Mouse (Mus musculus) bone marrow, adult 2 months (tissue): ENCODE measurements around the gene Ctla4. TPM values are rescaled to one million over a fixed set of nuclear protein-coding genes. Genes with fewer than 3 reads are reported as not detected.
A peak's percentile ranks its signal among the peaks of the same experiment; 100 is the strongest.

Experiments
- H3K27ac ChIP-seq: fragments of 200-500 bp; 2 replicates; pipeline ENCODE4 v1.5.1; 2012; ENCODE audit warnings: low read depth, mild to moderate bottlenecking, control low read depth, inconsistent platforms, low read length; ENCODE audit not compliant: control insufficient read depth, poor library complexity, insufficient read depth
- H3K4me1 ChIP-seq: fragments of 200-500 bp; 2 replicates; pipeline ENCODE4 v1.6.1; 2011; ENCODE audit warnings: low read length; ENCODE audit not compliant: control insufficient read depth, insufficient read depth
- H3K4me3 ChIP-seq: fragments of 200-500 bp; replicated peaks from 2 replicates; pipeline ENCODE3; 2011; ENCODE audit warnings: mild to moderate bottlenecking, low read depth, low read length, control low read depth; ENCODE audit not compliant: control insufficient read depth
- CTCF ChIP-seq: fragments of 200-500 bp; IDR thresholded peaks from 2 replicates; pipeline ENCODE4 v1.5.1; 2011; ENCODE audit warnings: low read length, control low read depth; ENCODE audit not compliant: control insufficient read depth, insufficient read depth
- POLR2A ChIP-seq: fragments of 200-500 bp; IDR thresholded peaks from 2 replicates; pipeline ENCODE4 v1.6.1; 2011; ENCODE audit warnings: low read depth, mild to moderate bottlenecking, control low read depth, low read length, borderline replicate concordance; ENCODE audit not compliant: control insufficient read depth
- WGBS: fragments of 180-500 bp; shearing (Covaris S2); methylation state at CpG from one replicate; pipeline ENCODE4 v1.1.7; 2018; 5-methylcytosine and 5-hydroxymethylcytosine counted together
- polyA plus RNA-seq: library from polyadenylated mRNA; stranded (reverse); fragments of >200 nt; gene quantifications from 2 replicates; pipeline ENCODE4 v1.2.4, GENCODE M21; 2011; ENCODE audit warnings: low replicate concordance; ENCODE audit not compliant: missing spikeins, insufficient read depth, insufficient read length

Gene Ctla4
- polyA plus RNA-seq, 1 experiment: not detected

GRCm38 (mm10) chr1:60941056-60942048 is 54.6 kb downstream of the Ctla4 start:
- TF ChIP-seq POLR2A (no peak), CTCF (no peak)
- Histone ChIP-seq H3K4me3 (no peak overlapping the region), H3K27ac (peak overlapping the region; percentile 61), H3K4me1 (peaks cover 2% of the 10 kb centered on the region; the same call in 1 of the 2 replicates)
- WGBS: 68% methylated on average over 5 of the region's 5 CpGs

GRCm38 (mm10) chr1:60942921-60943320 is 56.1 kb downstream of the Ctla4 start:
- peaks cover 1% of the 10 kb centered on the region; the same call in 1 of the 2 replicates for H3K4me1 ChIP-seq
- 63% methylated on average over 2 of the region's 2 CpGs for WGBS
- no peak overlapping the region for H3K27ac ChIP-seq
- H3K4me3 ChIP-seq: no peak overlapping the region
- no peak for TF ChIP-seq CTCF
- TF ChIP-seq POLR2A: no peak

- Histone ChIP-seq H3K27ac (no peak overlapping the region), H3K4me3 (no peak overlapping the region), H3K4me1 (peaks cover 1% of the 10 kb centered on the region; the same call in 1 of the 2 replicates)
- TF ChIP-seq POLR2A: no peak
- TF ChIP-seq CTCF: no peak
- WGBS: 79% methylated on average over 8 of the region's 8 CpGs
These were observed 59.0 kb downstream of the Ctla4 start for GRCm38 (mm10) chr1:60945633-60946401.

- no peaks in the 10 kb centered on the region; the same call in 1 of the 2 replicates for H3K4me1 ChIP-seq
- TF ChIP-seq POLR2A (no peak), CTCF (no peak)
- 76% methylated on average over 6 of the region's 6 CpGs for WGBS
- H3K4me3 ChIP-seq: no peak overlapping the region
- no peak overlapping the region for H3K27ac ChIP-seq
These were observed 61.3 kb downstream of the Ctla4 start for GRCm38 (mm10) chr1:60948112-60948511.

GRCm38 (mm10) chr1:60952958-60953357 is 66.2 kb downstream of the Ctla4 start:
- TF ChIP-seq CTCF (no peak), POLR2A (no peak)
- H3K4me3 ChIP-seq: no peak overlapping the region
- H3K27ac ChIP-seq: no peak overlapping the region
- H3K4me1 ChIP-seq: no peaks in the 10 kb centered on the region
- WGBS: 78% methylated on average over 7 of the region's 7 CpGs

- 75% methylated on average over 7 of the region's 7 CpGs for WGBS
- TF ChIP-seq POLR2A (no peak), CTCF (no peak)
- no peak overlapping the region for H3K4me3 ChIP-seq
- H3K4me1 ChIP-seq: no peaks in the 10 kb centered on the region
- no peak overlapping the region for H3K27ac ChIP-seq
These were observed 66.9 kb downstream of the Ctla4 start for GRCm38 (mm10) chr1:60953686-60954085.

- 49% methylated on average over 2 of the region's 2 CpGs for WGBS
These were observed 68.0 kb downstream of the Ctla4 start for GRCm38 (mm10) chr1:60954759-60955158.

GRCm38 (mm10) chr1:60955186-60955585 is 68.4 kb downstream of the Ctla4 start:
- no peak for TF ChIP-seq POLR2A
- no peak for TF ChIP-seq CTCF
- 87% methylated on average over 3 of the region's 3 CpGs for WGBS
- Histone ChIP-seq H3K4me1 (no peaks in the 10 kb centered on the region), H3K4me3 (no peak overlapping the region), H3K27ac (no peak overlapping the region)

More at GRCm38 (mm10) chr1:60954759-60955158, 68.0 kb downstream of the Ctla4 start:
- TF ChIP-seq CTCF (no peak), POLR2A (no peak)
- no peaks in the 10 kb centered on the region for H3K4me1 ChIP-seq
- H3K27ac ChIP-seq: no peak overlapping the region
- H3K4me3 ChIP-seq: no peak overlapping the region
